Mouse (Mus musculus) liver, adult 2 months (tissue): ENCODE measurements around the gene Nfic. TPM values are rescaled to one million over a fixed set of nuclear protein-coding genes. Genes with fewer than 3 reads are reported as not detected.

ENCODE experiments used
- DNase-seq: peaks from one replicate; pipeline ENCODE4 v3.0.0-alpha.2; 2011; ENCODE audit warnings: low read depth, low spot score; ENCODE audit errors: extremely low read depth
- H3K27ac ChIP-seq: fragments of 200-500 bp; replicated peaks from 2 replicates; pipeline ENCODE4 v1.5.1; 2012; ENCODE audit warnings: low read depth, mild to moderate bottlenecking, control low read depth, inconsistent platforms, low read length; ENCODE audit not compliant: insufficient read depth
- H3K27me3 ChIP-seq: fragments of 200-500 bp; 2 replicates; pipeline ENCODE4 v1.6.1; 2012; ENCODE audit warnings: mild to moderate bottlenecking, moderate library complexity, low read length, inconsistent platforms; ENCODE audit not compliant: control insufficient read depth, insufficient read depth
- H3K36me3 ChIP-seq: fragments of 200-500 bp; 2 replicates; pipeline ENCODE4 v1.6.1; 2012; ENCODE audit warnings: low read length, inconsistent platforms; ENCODE audit not compliant: control insufficient read depth, insufficient read depth
- H3K4me1 ChIP-seq: fragments of 200-500 bp; 2 replicates; pipeline ENCODE4 v1.6.1; 2011; ENCODE audit warnings: low read length; ENCODE audit not compliant: control insufficient read depth, insufficient read depth
- H3K4me3 ChIP-seq: fragments of 200-500 bp; 2 replicates; pipeline ENCODE4 v1.5.1; 2011; ENCODE audit warnings: low read depth, mild to moderate bottlenecking, control low read depth, low read length, moderate library complexity; ENCODE audit not compliant: insufficient read depth
- H3K79me2 ChIP-seq: fragments of 200-500 bp; 2 replicates; pipeline ENCODE4 v1.6.1; 2012; ENCODE audit warnings: inconsistent platforms, mild to moderate bottlenecking, low read length, moderate library complexity; ENCODE audit not compliant: control insufficient read depth, insufficient read depth
- H3K9ac ChIP-seq: fragments of 200-500 bp; 2 replicates; pipeline ENCODE4 v1.6.1; 2012; ENCODE audit warnings: low read depth, mild to moderate bottlenecking, control low read depth, inconsistent platforms, low read length
- CTCF ChIP-seq: fragments of 200-500 bp; IDR thresholded peaks from 2 replicates; pipeline ENCODE4 v1.5.1; 2011; ENCODE audit warnings: low read depth, low read length, control low read depth
- POLR2A ChIP-seq: fragments of 200-500 bp; IDR thresholded peaks from 2 replicates; pipeline ENCODE4 v1.6.1; 2011; ENCODE audit warnings: low read length, control low read depth; ENCODE audit not compliant: insufficient read depth; ENCODE audit errors: extremely low read depth
- WGBS: fragments of 180-500 bp; shearing (Covaris S2); methylation state at CpG from one replicate; pipeline ENCODE4 v1.1.7; 2018; 5-methylcytosine and 5-hydroxymethylcytosine counted together
- polyA plus RNA-seq: library from polyadenylated mRNA; depleted of rRNA; stranded (reverse); fragments of >200 nt; gene quantifications from 2 replicates; pipeline ENCODE4 v1.2.3, GENCODE M21; 2012
- total RNA-seq: library from RNA; depleted of rRNA; stranded (reverse); fragments of >200 nt; gene quantifications from 2 replicates; pipeline ENCODE4 v1.2.3, GENCODE M21; 2014

Nfic gene
- total and polyA plus RNA-seq, 2 experiments: 7.4 to 32.8 TPM

- Histone ChIP-seq H3K27ac (no peak overlapping the region), H3K4me3 (no peak overlapping the region), H3K4me1 (peaks cover 5% of the 10 kb centered on the region; the same call in 1 of the 2 replicates), H3K36me3 (peaks cover 19% of the 10 kb centered on the region; the same call in 1 of the 2 replicates), H3K27me3 (no peaks in the 10 kb centered on the region), H3K9ac (no peak overlapping the region), H3K79me2 (0 out of 2 replicates have a peak, but pooled peaks cover 3% of the 10 kb centered on the region)
- DNase-seq: no peak
- TF ChIP-seq POLR2A (no peak), CTCF (no peak)
- WGBS: 85% methylated on average over 22 of the region's 22 CpGs
These were observed 54.8 kb downstream of the Nfic start for GRCm38 (mm10) chr10:81400371-81401204.

- WGBS: 92% methylated on average over 18 of the region's 18 CpGs
- Histone ChIP-seq H3K27ac (no peak overlapping the region), H3K27me3 (no peaks in the 10 kb centered on the region), H3K79me2 (0 out of 2 replicates have a peak, but pooled peaks cover 3% of the 10 kb centered on the region), H3K9ac (no peak overlapping the region), H3K4me1 (peaks cover 3% of the 10 kb centered on the region; the same call in 1 of the 2 replicates), H3K4me3 (no peak overlapping the region), H3K36me3 (peaks cover 15% of the 10 kb centered on the region; the same call in 1 of the 2 replicates)
- no peak for TF ChIP-seq POLR2A
- TF ChIP-seq CTCF: no peak
- no peak for DNase-seq
These were observed 55.6 kb downstream of the Nfic start for GRCm38 (mm10) chr10:81399798-81400308.

GRCm38 (mm10) chr10:81399296-81399695 lies 56.1 kb downstream of the Nfic start:
- peaks cover 3% of the 10 kb centered on the region; the same call in 1 of the 2 replicates for H3K4me1 ChIP-seq
- H3K4me3 ChIP-seq: no peak overlapping the region
- no peak for DNase-seq
- no peaks in the 10 kb centered on the region for H3K27me3 ChIP-seq
- no peak overlapping the region for H3K9ac ChIP-seq
- WGBS: 89% methylated on average over 5 of the region's 5 CpGs
- no peak overlapping the region for H3K27ac ChIP-seq
- H3K79me2 ChIP-seq: 0 out of 2 replicates have a peak, but pooled peaks cover 3% of the 10 kb centered on the region
- TF ChIP-seq POLR2A (no peak), CTCF (no peak)
- peaks cover 12% of the 10 kb centered on the region; the same call in 1 of the 2 replicates for H3K36me3 ChIP-seq

- H3K27me3 ChIP-seq: no peaks in the 10 kb centered on the region
- H3K4me1 ChIP-seq: peaks cover 3% of the 10 kb centered on the region
- peaks cover 11% of the 10 kb centered on the region; the same call in 1 of the 2 replicates for H3K36me3 ChIP-seq
- WGBS: 93% methylated on average over 5 of the region's 5 CpGs
- no peak overlapping the region for H3K4me3 ChIP-seq
- H3K79me2 ChIP-seq: 0 out of 2 replicates have a peak, but pooled peaks cover 3% of the 10 kb centered on the region
- DNase-seq: no peak
- H3K27ac ChIP-seq: no peak overlapping the region
- H3K9ac ChIP-seq: no peak overlapping the region
- TF ChIP-seq CTCF: no peak
- TF ChIP-seq POLR2A: no peak
These were observed 58.7 kb downstream of the Nfic start for GRCm38 (mm10) chr10:81396749-81397148.

- Histone ChIP-seq H3K9ac (no peak overlapping the region), H3K79me2 (0 out of 2 replicates have a peak, but pooled peaks cover 3% of the 10 kb centered on the region), H3K27me3 (no peaks in the 10 kb centered on the region), H3K4me3 (no peak overlapping the region), H3K4me1 (peaks cover 3% of the 10 kb centered on the region), H3K27ac (no peak overlapping the region), H3K36me3 (peaks cover 10% of the 10 kb centered on the region; the same call in 1 of the 2 replicates)
- DNase-seq: no peak
- TF ChIP-seq CTCF: no peak
- TF ChIP-seq POLR2A: no peak
- WGBS: 93% methylated on average over 4 of the region's 4 CpGs
These were observed 59.6 kb downstream of the Nfic start for GRCm38 (mm10) chr10:81395865-81396264.

- Histone ChIP-seq H3K79me2 (no peaks in the 10 kb centered on the region), H3K9ac (no peak overlapping the region), H3K27me3 (no peaks in the 10 kb centered on the region), H3K4me1 (peaks cover 3% of the 10 kb centered on the region), H3K36me3 (peaks cover 5% of the 10 kb centered on the region; the same call in 1 of the 2 replicates), H3K4me3 (no peak overlapping the region), H3K27ac (no peak overlapping the region)
- TF ChIP-seq POLR2A (no peak), CTCF (peak; percentile 91)
- WGBS: 14% methylated on average over 5 of the region's 5 CpGs
- no peak for DNase-seq
These were observed 60.3 kb downstream of the Nfic start for GRCm38 (mm10) chr10:81395127-81395526.
